Mouse (Mus musculus) heart, embryonic 14.5 days (tissue): ENCODE measurements around the gene Cacnb4. TPM values are rescaled to one million over a fixed set of nuclear protein-coding genes. Genes with fewer than 3 reads are reported as not detected.

ENCODE experiments used
- ATAC-seq: fragments of 200-750 bp; cut with Nextera tagmentation; 2 replicates; pipeline ENCODE4 v1.8.0; 2017; ENCODE audit warnings: low read depth, moderate TSS enrichment; ENCODE audit not compliant: insufficient number of reproducible peaks, insufficient read depth, low FRiP score
- H3K27ac ChIP-seq, 2 experiments: fragments of 200-500 bp in 1 of 2; fragments of 300-500 bp in 1 of 2; sonication (generic) in 1 of 2; replicated peaks in 1 of 2; 2 replicates each; pipeline ENCODE4 v1.5.1; 2012 to 2014; ENCODE audit warnings: low read depth in 2 of 2, low read length in 2 of 2, control low read depth in 1 of 2, mild to moderate bottlenecking in 1 of 2, mixed read lengths in 1 of 2; ENCODE audit not compliant: control insufficient read depth in 1 of 2, insufficient read depth in 1 of 2
- H3K27me3 ChIP-seq: fragments of 300-500 bp; sonication (generic); 2 replicates; pipeline ENCODE4 v1.6.1; 2014; ENCODE audit warnings: mild to moderate bottlenecking, low read length, control low read depth; ENCODE audit not compliant: control insufficient read depth, insufficient read depth
- H3K36me3 ChIP-seq: fragments of 300-500 bp; sonication (generic); 2 replicates; pipeline ENCODE4 v1.6.1; 2014; ENCODE audit warnings: mild to moderate bottlenecking, control low read depth, low read length, mixed read lengths; ENCODE audit not compliant: control insufficient read depth, insufficient read depth
- H3K4me1 ChIP-seq, 2 experiments: fragments of 200-500 bp in 1 of 2; fragments of 300-500 bp in 1 of 2; sonication (generic) in 1 of 2; 2 replicates each; pipeline ENCODE4 v1.6.1; 2012 to 2014; ENCODE audit warnings: low read length in 2 of 2, control low read depth in 1 of 2, mixed read lengths in 1 of 2; ENCODE audit not compliant: control insufficient read depth in 2 of 2, insufficient read depth in 2 of 2
- H3K4me2 ChIP-seq: fragments of 300-500 bp; sonication (generic); 2 replicates; pipeline ENCODE4 v1.6.1; 2014; ENCODE audit warnings: mild to moderate bottlenecking, low read length
- H3K4me3 ChIP-seq, 2 experiments: fragments of 200-500 bp in 1 of 2; fragments of 300-500 bp in 1 of 2; sonication (generic) in 1 of 2; 2 replicates each; pipeline ENCODE4 v1.5.1; 2012 to 2014; ENCODE audit warnings: low read length in 2 of 2, mild to moderate bottlenecking in 2 of 2, control low read depth in 1 of 2, low read depth in 1 of 2, moderate library complexity in 1 of 2; ENCODE audit not compliant: control insufficient read depth in 1 of 2, insufficient read depth in 1 of 2
- H3K9ac ChIP-seq: fragments of 300-500 bp; sonication (generic); 2 replicates; pipeline ENCODE4 v1.6.1; 2014; ENCODE audit warnings: mild to moderate bottlenecking, low read length
- H3K9me3 ChIP-seq: fragments of 300-500 bp; sonication (generic); 2 replicates; pipeline ENCODE4 v1.6.1; 2016; ENCODE audit warnings: low read length, control low read depth; ENCODE audit not compliant: control insufficient read depth
- WGBS: fragments of 180-500 bp; shearing (Covaris S2); extraction: QIAGEN DNeasy Blood & Tissue Kit; methylation state at CpG from one replicate; pipeline ENCODE4 v1.1.7; 2014; 5-methylcytosine and 5-hydroxymethylcytosine counted together
- polyA plus RNA-seq: library from polyadenylated mRNA; unstranded; fragments of >200 nt; fragmentation: Nextera tagmentation; extraction: Ambion mirVana; gene quantifications from 2 replicates; pipeline ENCODE4 v1.2.1, GENCODE M21; 2014

The Cacnb4 gene
- polyA plus RNA-seq, 1 experiment from 2014 or later = 0.43 TPM

GRCm38 (mm10) chr2:52449818-52450217 is 226.8 kb downstream of the Cacnb4 start:
- 30% methylated on average over 8 of the region's 8 CpGs for WGBS
- Histone ChIP-seq H3K9ac (no peak overlapping the region), H3K9me3 (no peaks in the 10 kb centered on the region), H3K4me1 (peaks cover 10 to 11% of the 10 kb centered on the region in 2 experiments; a peak in 3 of 4 replicates), H3K27ac (no peak overlapping the region), H3K4me2 (no peak overlapping the region), H3K36me3 (no peaks in the 10 kb centered on the region), H3K27me3 (no peaks in the 10 kb centered on the region), H3K4me3 (no peak overlapping the region)
- no peak for ATAC-seq

GRCm38 (mm10) chr2:52448916-52449315 is 227.7 kb downstream of the Cacnb4 start:
- Histone ChIP-seq H3K4me3 (no peak overlapping the region), H3K9ac (no peak overlapping the region), H3K4me2 (no peak overlapping the region), H3K27me3 (no peaks in the 10 kb centered on the region), H3K4me1 (peaks cover 10 to 11% of the 10 kb centered on the region in 2 experiments; a peak in 3 of 4 replicates), H3K9me3 (no peaks in the 10 kb centered on the region), H3K27ac (no peak overlapping the region), H3K36me3 (no peaks in the 10 kb centered on the region)
- WGBS = 15% methylated on average over 1 of the region's 1 CpGs
- no peak for ATAC-seq

- H3K36me3 ChIP-seq = no peaks in the 10 kb centered on the region
- no peak overlapping the region for H3K27ac ChIP-seq
- no peak overlapping the region for H3K9ac ChIP-seq
- peaks cover 15 to 17% of the 10 kb centered on the region in 2 experiments; a peak in 3 of 4 replicates for H3K4me1 ChIP-seq
- H3K4me3 ChIP-seq = no peak overlapping the region
- no peak for ATAC-seq
- no peak overlapping the region for H3K4me2 ChIP-seq
- H3K9me3 ChIP-seq = no peaks in the 10 kb centered on the region
- WGBS = 38% methylated on average over 5 of the region's 5 CpGs
- no peaks in the 10 kb centered on the region for H3K27me3 ChIP-seq
Observed at GRCm38 (mm10) chr2:52446648-52447047, 230.0 kb downstream of the Cacnb4 start.

GRCm38 (mm10) chr2:52442125-52442524 is 234.5 kb downstream of the Cacnb4 start:
- 53% methylated on average over 5 of the region's 5 CpGs for WGBS
- ATAC-seq = no peak
- Histone ChIP-seq H3K4me2 (no peak overlapping the region), H3K9me3 (no peaks in the 10 kb centered on the region), H3K27ac (no peak overlapping the region), H3K9ac (no peak overlapping the region), H3K36me3 (no peaks in the 10 kb centered on the region), H3K27me3 (no peaks in the 10 kb centered on the region), H3K4me1 (peaks cover 19 to 25% of the 10 kb centered on the region in 2 experiments), H3K4me3 (no peak overlapping the region)

- Histone ChIP-seq H3K4me2 (no peak overlapping the region), H3K27me3 (no peaks in the 10 kb centered on the region), H3K4me1 (peaks cover 21 to 39% of the 10 kb centered on the region in 2 experiments), H3K27ac (no peak overlapping the region), H3K4me3 (no peak overlapping the region), H3K9me3 (no peaks in the 10 kb centered on the region), H3K36me3 (no peaks in the 10 kb centered on the region), H3K9ac (no peak overlapping the region)
- WGBS = 83% methylated on average over 4 of the region's 4 CpGs
- ATAC-seq = no peak
Observed at GRCm38 (mm10) chr2:52440420-52441015, 236.1 kb downstream of the Cacnb4 start.

GRCm38 (mm10) chr2:52438437-52438836 is 238.2 kb downstream of the Cacnb4 start:
- WGBS = 91% methylated on average over 4 of the region's 4 CpGs
- Histone ChIP-seq H3K4me3 (no peak overlapping the region), H3K4me1 (peaks cover 21 to 44% of the 10 kb centered on the region in 2 experiments), H3K9me3 (no peaks in the 10 kb centered on the region), H3K27me3 (no peaks in the 10 kb centered on the region), H3K4me2 (no peak overlapping the region), H3K9ac (no peak overlapping the region), H3K36me3 (no peaks in the 10 kb centered on the region), H3K27ac (peak overlapping the region; percentile 65 to 67)
- 0 out of 2 replicates have a peak, but pooled peaks have one; percentile 28 for ATAC-seq

- Histone ChIP-seq H3K9me3 (no peaks in the 10 kb centered on the region), H3K4me3 (no peak overlapping the region), H3K9ac (no peak overlapping the region), H3K27me3 (no peaks in the 10 kb centered on the region), H3K4me1 (peaks cover 21 to 44% of the 10 kb centered on the region in 2 experiments), H3K36me3 (no peaks in the 10 kb centered on the region), H3K4me2 (no peak overlapping the region), H3K27ac (peak overlapping the region; percentile 67 to 79)
- WGBS = 6% methylated on average over 6 of the region's 6 CpGs
- ATAC-seq = peak; percentile 77
Observed at GRCm38 (mm10) chr2:52438013-52438412, 238.6 kb downstream of the Cacnb4 start.
